Mouse (Mus musculus) heart, adult 8-10 months (tissue): ENCODE measurements around the gene 6820408C15Rik. TPM values are rescaled to one million over a fixed set of nuclear protein-coding genes. Genes with fewer than 3 reads are reported as not detected.
A peak's percentile ranks its signal among the peaks of the same experiment; 100 is the strongest.

Experiments
- DNase-seq: peaks from one replicate; pipeline ENCODE4 v3.0.0; 2022; ENCODE audit warnings: low spot score
- total RNA-seq, 4 experiments: library from RNA; stranded (reverse); gene quantifications; 2 replicates each; pipeline ENCODE4 v1.2.4; 2022

6820408C15Rik gene
- total RNA-seq, 4 experiments from 2014 or later, result 1.5 to 2.9 (median 2.3) TPM

DNA sequence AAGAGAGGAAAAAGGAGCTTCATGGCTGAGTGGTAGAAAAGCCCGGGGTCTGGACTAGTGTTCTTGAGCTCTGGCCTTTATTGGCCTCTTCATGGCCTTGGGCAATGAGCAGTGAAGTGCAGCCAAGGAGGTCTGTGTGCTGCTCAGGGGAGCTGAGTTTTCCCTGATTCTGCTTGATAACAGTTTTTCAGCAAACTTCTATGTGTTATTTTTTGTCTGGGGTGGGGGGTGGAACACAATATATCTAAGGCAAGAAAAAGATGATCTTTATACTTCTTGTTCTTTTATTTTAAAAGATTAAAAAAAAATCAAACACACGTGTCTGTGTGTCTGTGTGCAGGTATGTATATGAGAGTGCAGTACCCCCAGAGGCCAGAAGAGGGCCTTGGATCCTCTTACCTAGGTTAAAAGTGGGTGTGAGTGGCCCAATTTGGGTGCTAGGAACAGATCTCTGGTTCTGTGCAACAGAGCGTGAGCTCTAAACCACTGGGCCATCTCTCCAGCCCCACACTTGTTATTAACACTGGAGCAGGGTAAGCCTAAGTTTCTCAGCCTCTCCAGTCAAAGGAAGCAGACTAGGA is 49.3 kb downstream of the 6820408C15Rik start, which contains the start of gene Defb23:
TSS of gene Defb23 (minus strand) at position 51 of the 581 bp plus-strand sequence.
- DNase-seq, result no peak

DNA sequence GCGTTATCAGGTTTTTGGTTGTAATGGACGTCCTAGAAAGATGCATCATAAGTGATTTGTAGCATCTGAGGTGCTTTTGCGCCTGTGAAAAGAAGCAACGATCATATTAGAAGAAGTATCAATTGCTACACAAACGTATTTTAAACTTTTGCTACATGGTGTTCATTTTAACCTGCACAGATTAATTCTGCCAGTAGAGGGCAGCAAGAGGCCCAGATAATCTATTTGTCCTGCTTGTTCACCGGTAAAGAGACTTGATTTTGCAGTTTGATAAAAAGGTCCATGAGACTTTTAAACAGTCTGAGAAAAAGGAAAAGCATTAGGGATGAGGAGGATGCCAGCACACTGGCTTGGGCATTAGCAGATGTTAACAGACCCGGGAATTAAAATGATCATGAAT is 55.6 kb downstream of the 6820408C15Rik start:
- DNase-seq, result peak; percentile 10

DNA sequence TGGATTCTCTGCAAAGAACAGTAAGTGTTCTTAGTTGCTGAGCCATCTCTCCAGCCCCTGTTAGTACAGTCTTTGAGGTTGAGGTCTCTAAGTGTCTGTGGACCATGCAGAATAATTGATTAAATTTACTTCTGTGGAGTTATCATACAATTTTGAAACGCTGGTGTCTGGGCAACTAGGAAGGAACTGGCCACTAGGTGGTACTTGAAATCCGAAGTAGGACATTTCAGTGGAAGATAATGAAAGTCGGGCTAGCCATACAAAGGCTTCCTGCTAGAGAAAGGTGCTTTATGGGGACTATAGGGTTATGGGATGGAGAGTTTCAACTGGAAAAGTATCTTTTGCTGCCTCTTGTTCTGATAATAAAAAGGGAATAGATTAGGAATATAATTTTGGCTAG is 57.0 kb downstream of the 6820408C15Rik start:
- DNase-seq, result no peak

DNA sequence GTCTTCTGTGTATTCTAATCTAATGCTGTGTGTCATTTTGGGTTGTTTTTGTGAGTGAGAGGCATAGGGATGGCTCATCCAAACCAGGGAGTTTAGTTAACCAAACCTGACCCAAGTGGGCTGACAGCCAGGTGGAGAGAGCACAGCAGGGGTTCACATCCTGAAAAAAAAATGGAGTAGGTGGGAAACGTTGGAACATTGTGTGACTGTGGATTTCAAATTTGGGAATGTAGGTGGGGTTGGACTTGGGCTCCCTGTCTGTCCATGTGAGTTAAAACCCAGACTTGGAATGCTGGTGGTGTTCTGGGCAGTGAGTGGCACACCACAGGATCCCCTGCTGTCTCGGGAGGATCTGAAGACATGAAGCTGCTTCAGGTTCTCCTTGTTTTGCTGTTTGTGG is 61.4 kb downstream of the 6820408C15Rik start, which contains the start of gene Defb20:
TSS of gene Defb20 (plus strand) at position 301 of the 400 bp plus-strand sequence.
- DNase-seq, result no peak

DNA sequence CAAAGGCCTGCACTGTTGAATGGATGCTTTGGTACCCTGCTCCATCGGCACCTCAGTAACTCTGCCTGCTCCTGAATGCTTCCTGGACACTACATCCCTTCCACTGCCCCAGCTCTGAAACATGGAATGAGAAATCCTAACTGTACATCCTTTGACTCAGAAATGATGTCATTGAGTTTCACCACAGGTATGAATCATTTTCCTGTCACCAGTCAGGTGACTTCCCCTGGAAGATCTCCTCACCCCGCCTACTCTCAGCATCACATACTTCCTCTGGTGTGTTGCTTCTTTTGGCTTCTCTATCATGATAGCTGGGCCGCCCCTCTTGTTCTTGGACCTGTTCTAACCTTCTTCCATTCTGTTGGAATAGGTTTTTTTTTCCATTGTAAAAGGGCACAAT is 65.5 kb downstream of the 6820408C15Rik start:
- DNase-seq, result no peak

DNA sequence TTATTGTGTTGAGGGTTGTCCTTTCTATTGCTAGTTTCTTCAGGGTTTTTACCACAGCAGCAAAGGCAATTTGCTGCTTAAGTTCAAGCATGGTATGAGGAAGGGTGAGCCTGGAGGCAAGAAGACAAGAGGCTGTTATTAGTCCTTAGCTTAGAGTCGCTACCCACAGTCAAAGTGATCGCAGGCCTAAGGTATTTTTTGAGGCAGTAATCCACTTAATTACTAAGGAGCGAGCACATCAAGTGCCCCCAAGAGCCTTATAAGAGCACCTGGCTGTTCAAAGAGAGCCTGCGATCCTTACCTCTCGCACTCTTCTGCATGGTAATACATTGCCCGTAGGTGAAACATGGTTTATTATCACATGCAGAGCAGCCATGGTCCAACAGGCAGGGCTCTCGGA is 66.3 kb downstream of the 6820408C15Rik start:
- DNase-seq, result no peak

DNA sequence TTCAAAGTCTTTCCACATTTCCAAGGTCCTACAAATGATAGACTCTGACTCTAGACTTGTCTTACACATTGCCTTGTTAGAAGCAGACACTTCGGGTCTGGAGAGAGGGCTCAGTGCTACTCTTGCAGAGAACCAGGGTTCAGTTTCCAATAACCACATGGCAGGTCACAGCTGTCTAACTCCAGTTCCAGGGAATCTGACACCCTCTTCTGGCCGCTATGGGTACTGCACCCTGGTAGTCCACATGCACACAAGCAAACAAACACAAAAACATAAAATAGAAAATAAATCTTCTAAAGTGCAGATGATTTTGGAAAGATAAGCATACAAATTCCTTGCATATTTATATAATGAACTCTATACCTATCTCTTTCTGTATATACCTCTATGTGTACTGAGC is 71.6 kb downstream of the 6820408C15Rik start:
- DNase-seq, result no peak

DNA sequence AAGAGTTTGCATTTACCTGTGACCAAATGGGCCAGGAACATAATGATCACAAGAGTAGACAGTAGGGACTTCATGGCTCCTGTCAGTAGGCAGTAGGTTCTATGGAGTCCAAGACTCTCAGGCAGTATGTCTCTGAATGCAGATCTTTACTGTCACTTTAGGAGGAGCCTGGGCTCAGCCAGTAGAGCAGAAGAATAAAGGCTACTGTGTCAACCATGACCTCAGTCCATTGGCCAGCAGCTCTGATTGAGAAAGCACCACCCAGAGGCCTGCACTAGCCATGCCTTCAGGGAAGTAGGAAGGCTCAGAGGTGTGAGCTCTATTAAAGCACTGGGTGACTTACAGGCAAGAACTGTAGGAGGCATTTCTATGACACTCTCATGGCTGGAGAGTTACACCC is 74.7 kb downstream of the 6820408C15Rik start, which contains the start of gene Defb22:
TSS of gene Defb22 (minus strand) at position 101 of the 400 bp plus-strand sequence.
- DNase-seq, result no peak

DNA sequence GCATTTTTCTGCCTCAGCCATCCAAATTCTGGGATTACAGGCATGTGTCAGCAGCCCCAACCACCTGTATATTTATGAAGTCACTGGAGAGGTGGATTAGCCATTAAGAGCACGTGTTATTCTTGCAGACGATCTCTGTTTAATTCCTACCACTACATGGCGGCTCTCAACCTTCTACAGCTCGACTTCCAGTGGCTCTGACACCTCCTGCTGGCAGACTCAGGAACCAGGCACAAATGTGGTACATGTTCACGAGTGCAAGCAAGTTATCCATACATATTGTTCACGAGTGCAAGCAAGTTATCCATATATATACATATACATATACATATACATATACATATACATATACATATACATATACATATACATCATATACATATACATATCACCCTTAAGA is 77.8 kb downstream of the 6820408C15Rik start:
- no peak for DNase-seq

Other genes starting within 250 kb of the 6820408C15Rik start
- 100 to 1,000 TPM in 2 of 4 experiments, 10 to 100 TPM in 2; 92.9 to 115 (median 101) TPM for gene Csnk2a1, start 188.7 kb upstream of the 6820408C15Rik start, total RNA-seq
- gene Tbc1d20, start 121.8 kb upstream of the 6820408C15Rik start, total RNA-seq, result 10 to 100 TPM; 37.1 to 41.9 (median 37.5) TPM
- gene Rbck1, start 82.9 kb upstream of the 6820408C15Rik start, total RNA-seq, result 10 to 100 TPM; 36.1 to 51.7 (median 47.6) TPM
- 1 to 10 TPM; 3.3 to 4.2 (median 4.1) TPM for gene Trib3, start 71.6 kb upstream of the 6820408C15Rik start, total RNA-seq
- not detected for gene Nrsn2, start 38.9 kb upstream of the 6820408C15Rik start, total RNA-seq
- gene Sox12, start 17.5 kb upstream of the 6820408C15Rik start, total RNA-seq, result 1 to 10 TPM; 5.5 to 8.5 (median 7.0) TPM
- 1 to 10 TPM; 5.8 to 7.6 (median 6.4) TPM for gene Zcchc3, start 560 bp upstream of the 6820408C15Rik start, total RNA-seq
- not detected for gene Defb23, start 49.0 kb downstream of the 6820408C15Rik start, total RNA-seq
- not detected for gene Defb20, start 61.5 kb downstream of the 6820408C15Rik start, total RNA-seq
- not detected for gene Defb22, start 74.6 kb downstream of the 6820408C15Rik start, total RNA-seq
- not detected for gene Defb26, start 96.1 kb downstream of the 6820408C15Rik start, total RNA-seq
- not detected for gene Defb28, start 102.7 kb downstream of the 6820408C15Rik start, total RNA-seq
- gene Defb29, start 124.5 kb downstream of the 6820408C15Rik start, total RNA-seq, result not detected
- not detected for gene Gm17416, start 153.8 kb downstream of the 6820408C15Rik start, total RNA-seq
- gene Defb21, start 157.2 kb downstream of the 6820408C15Rik start, total RNA-seq, result not detected
- gene Defb19, start 164.7 kb downstream of the 6820408C15Rik start, total RNA-seq, result under 1 TPM in 1 of 4 experiments, not detected in 3; 0.81 TPM
- gene Defb45, start 183.8 kb downstream of the 6820408C15Rik start, total RNA-seq, result not detected
- gene Defb36, start 188.7 kb downstream of the 6820408C15Rik start, total RNA-seq, result not detected
- not detected for gene Defb25, start 207.5 kb downstream of the 6820408C15Rik start, total RNA-seq
- 1 to 10 TPM; 5.1 to 5.6 (median 5.2) TPM for gene Rem1, start 211.4 kb downstream of the 6820408C15Rik start, total RNA-seq